Mouse (Mus musculus) neural tube, embryonic 15.5 days (tissue): ENCODE measurements around the gene Fhl3. TPM values are rescaled to one million over a fixed set of nuclear protein-coding genes. Genes with fewer than 3 reads are reported as not detected.
"Not testable (repeated sequence)": the region's sequence is repeated elsewhere in the genome, so short reads cannot be mapped to it uniquely, and the experiment has no call there.

Source experiments
- ATAC-seq: fragments of 200-750 bp; cut with Nextera tagmentation; 2 replicates; pipeline ENCODE4 v1.8.0; 2017; ENCODE audit warnings: mild to moderate bottlenecking, moderate TSS enrichment, moderate library complexity; ENCODE audit not compliant: low FRiP score
- H3K27ac ChIP-seq: fragments of 300-500 bp; sonication (generic); replicated peaks from 2 replicates; pipeline ENCODE4 v1.5.1; 2015; ENCODE audit warnings: mild to moderate bottlenecking, inconsistent platforms
- H3K27me3 ChIP-seq: fragments of 300-500 bp; sonication (generic); replicated peaks from 2 replicates; pipeline ENCODE4 v1.6.1; 2015; ENCODE audit warnings: inconsistent platforms
- H3K36me3 ChIP-seq: fragments of 300-500 bp; sonication (generic); 2 replicates; pipeline ENCODE4 v1.6.1; 2015; ENCODE audit warnings: inconsistent platforms
- H3K4me1 ChIP-seq: fragments of 300-500 bp; sonication (generic); 2 replicates; pipeline ENCODE4 v1.6.1; 2015; ENCODE audit warnings: inconsistent platforms
- H3K4me2 ChIP-seq: fragments of 300-500 bp; sonication (generic); 2 replicates; pipeline ENCODE4 v1.6.1; 2015; ENCODE audit warnings: inconsistent platforms, mild to moderate bottlenecking, moderate library complexity
- H3K4me3 ChIP-seq: fragments of 300-500 bp; sonication (generic); replicated peaks from 2 replicates; pipeline ENCODE4 v1.5.1; 2015; ENCODE audit warnings: mild to moderate bottlenecking, inconsistent platforms
- H3K9ac ChIP-seq: fragments of 300-500 bp; sonication (generic); replicated peaks from 2 replicates; pipeline ENCODE4 v1.6.1; 2015; ENCODE audit warnings: mild to moderate bottlenecking, inconsistent platforms
- H3K9me3 ChIP-seq: fragments of 300-500 bp; sonication (generic); replicated peaks from 2 replicates; pipeline ENCODE4 v1.6.1; 2016; ENCODE audit warnings: inconsistent platforms
- WGBS: fragments of 180-500 bp; shearing (Covaris S2); methylation state at CpG from one replicate; pipeline ENCODE4 v1.1.7; 2015; ENCODE audit warnings: mixed read lengths; 5-methylcytosine and 5-hydroxymethylcytosine counted together
- polyA plus RNA-seq: library from polyadenylated mRNA; unstranded; fragments of >200 nt; fragmentation: Nextera tagmentation; extraction: Ambion mirVana; gene quantifications from 2 replicates; pipeline ENCODE4 v1.2.1, GENCODE M21; 2015

Fhl3 gene
- polyA plus RNA-seq, 1 experiment from 2014 or later, result 1.8 TPM

- 12% methylated on average over 6 of the region's 6 CpGs for WGBS
Observed at GRCm38 (mm10) chr4:124703881-124704796, 3.6 kb downstream of the Fhl3 start.

GRCm38 (mm10) chr4:124704797-124705474 lies 4.4 kb downstream of the Fhl3 start:
- H3K9ac ChIP-seq, result no peak overlapping the region; the same call in 1 of the 2 replicates

More at GRCm38 (mm10) chr4:124703881-124704796, 3.6 kb downstream of the Fhl3 start:
- no peaks in the 10 kb centered on the region for H3K36me3 ChIP-seq
- peaks cover 43% of the 10 kb centered on the region for H3K4me1 ChIP-seq
- no peaks in the 10 kb centered on the region for H3K9me3 ChIP-seq
- no peak for ATAC-seq
- peak overlapping the region; percentile 68 for H3K27ac ChIP-seq
- H3K4me2 ChIP-seq, result peak overlapping the region; percentile 1; the same call in 1 of the 2 replicates
- peaks cover 28% of the 10 kb centered on the region for H3K27me3 ChIP-seq
- H3K9ac ChIP-seq, result no peak overlapping the region; the same call in 1 of the 2 replicates
- H3K4me3 ChIP-seq, result no peak overlapping the region

GRCm38 (mm10) chr4:124705661-124706269 lies 5.3 kb downstream of the Fhl3 start:
- H3K9ac ChIP-seq, result no peak overlapping the region

More at GRCm38 (mm10) chr4:124704797-124705474, 4.4 kb downstream of the Fhl3 start:
- Histone ChIP-seq H3K27me3 (peaks cover 28% of the 10 kb centered on the region), H3K27ac (peak overlapping the region; percentile 68), H3K36me3 (no peaks in the 10 kb centered on the region), H3K4me1 (peaks cover 47% of the 10 kb centered on the region), H3K4me2 (peak overlapping the region; percentile 1; the same call in 1 of the 2 replicates), H3K4me3 (no peak overlapping the region), H3K9me3 (no peaks in the 10 kb centered on the region)
- ATAC-seq, result no peak
- 30% methylated on average over 11 of the region's 11 CpGs for WGBS

GRCm38 (mm10) chr4:124707381-124708199 lies 7.1 kb downstream of the Fhl3 start:
- Histone ChIP-seq H3K27me3 (peaks cover 20% of the 10 kb centered on the region), H3K4me1 (peaks cover 35% of the 10 kb centered on the region)
- not testable (repeated sequence) for H3K4me3 ChIP-seq, H3K9ac ChIP-seq, H3K9me3 ChIP-seq, H3K4me2 ChIP-seq, H3K27ac ChIP-seq, ATAC-seq, H3K36me3 ChIP-seq
- 88% methylated on average over 25 of the region's 25 CpGs for WGBS

More at GRCm38 (mm10) chr4:124705661-124706269, 5.3 kb downstream of the Fhl3 start:
- peaks cover 30% of the 10 kb centered on the region for H3K27me3 ChIP-seq
- 0 out of 2 replicates have a peak overlapping the region, but pooled peaks have one; percentile 19 for H3K27ac ChIP-seq
- no peak overlapping the region for H3K4me2 ChIP-seq
- 84% methylated on average over 23 of the region's 23 CpGs for WGBS
- H3K36me3 ChIP-seq, result no peaks in the 10 kb centered on the region
- H3K4me3 ChIP-seq, result no peak overlapping the region
- no peak for ATAC-seq
- no peaks in the 10 kb centered on the region for H3K9me3 ChIP-seq
- H3K4me1 ChIP-seq, result peaks cover 44% of the 10 kb centered on the region

- not testable (repeated sequence) for H3K4me3 ChIP-seq, H3K36me3 ChIP-seq, H3K9me3 ChIP-seq, H3K9ac ChIP-seq, ATAC-seq
- WGBS, result 20% methylated on average over 1 of the region's 1 CpGs
- peak overlapping the region; percentile 49; the same call in 1 of the 2 replicates for H3K27ac ChIP-seq
- H3K4me2 ChIP-seq, result peak overlapping the region; percentile 60
- H3K4me1 ChIP-seq, result peaks cover 35% of the 10 kb centered on the region
- peaks cover 20% of the 10 kb centered on the region for H3K27me3 ChIP-seq
Observed at GRCm38 (mm10) chr4:124708200-124708517, 7.7 kb downstream of the Fhl3 start.

- no peaks in the 10 kb centered on the region for H3K36me3 ChIP-seq
- peaks cover 35% of the 10 kb centered on the region for H3K4me1 ChIP-seq
- peak overlapping the region; percentile 42; the same call in 1 of the 2 replicates for H3K9ac ChIP-seq
- 3% methylated on average over 41 of the region's 41 CpGs for WGBS
- peaks cover 20% of the 10 kb centered on the region for H3K27me3 ChIP-seq
- H3K4me2 ChIP-seq, result peak overlapping the region; percentile 60
- H3K27ac ChIP-seq, result peak overlapping the region; percentile 49
- ATAC-seq, result peak; percentile 40
- H3K9me3 ChIP-seq, result no peaks in the 10 kb centered on the region
- peak overlapping the region; percentile 33 for H3K4me3 ChIP-seq
Observed at GRCm38 (mm10) chr4:124708518-124709477, 8.3 kb downstream of the Fhl3 start.

- H3K4me3 ChIP-seq, result 0 out of 2 replicates have a peak overlapping the region, but pooled peaks have one; percentile 5
- H3K9me3 ChIP-seq, result no peaks in the 10 kb centered on the region
- H3K4me1 ChIP-seq, result peaks cover 27% of the 10 kb centered on the region
- WGBS, result 3% methylated on average over 18 of the region's 18 CpGs
- peak overlapping the region; percentile 49; the same call in 1 of the 2 replicates for H3K27ac ChIP-seq
- no peak overlapping the region for H3K9ac ChIP-seq
- ATAC-seq, result no peak
- H3K27me3 ChIP-seq, result peaks cover 20% of the 10 kb centered on the region
- no peaks in the 10 kb centered on the region for H3K36me3 ChIP-seq
- peak overlapping the region; percentile 60 for H3K4me2 ChIP-seq
Observed at GRCm38 (mm10) chr4:124709961-124710446, 9.5 kb downstream of the Fhl3 start.

GRCm38 (mm10) chr4:124710776-124711291 lies 10.3 kb downstream of the Fhl3 start:
- Histone ChIP-seq H3K27ac (no peak overlapping the region), H3K36me3 (no peaks in the 10 kb centered on the region; the same call in 1 of the 2 replicates), H3K4me2 (no peak overlapping the region), H3K4me3 (no peak overlapping the region), H3K9ac (no peak overlapping the region), H3K27me3 (peaks cover 20% of the 10 kb centered on the region), H3K4me1 (peaks cover 31% of the 10 kb centered on the region), H3K9me3 (no peaks in the 10 kb centered on the region)
- ATAC-seq, result no peak
- 16% methylated on average over 5 of the region's 5 CpGs for WGBS

- 83% methylated on average over 6 of the region's 6 CpGs for WGBS
Observed at GRCm38 (mm10) chr4:124712618-124713017, 12.1 kb downstream of the Fhl3 start.

More at GRCm38 (mm10) chr4:124712618-124713017, 12.1 kb downstream of the Fhl3 start:
- ATAC-seq, result no peak
- peaks cover 8% of the 10 kb centered on the region; the same call in 1 of the 2 replicates for H3K36me3 ChIP-seq
- no peak overlapping the region for H3K9ac ChIP-seq
- H3K4me1 ChIP-seq, result peaks cover 42% of the 10 kb centered on the region
- no peaks in the 10 kb centered on the region for H3K9me3 ChIP-seq
- H3K27me3 ChIP-seq, result peaks cover 20% of the 10 kb centered on the region
- no peak overlapping the region for H3K4me2 ChIP-seq
- H3K4me3 ChIP-seq, result no peak overlapping the region
- H3K27ac ChIP-seq, result no peak overlapping the region
